Mouse (Mus musculus) naive thymus-derived CD4-positive, alpha-beta T cell, adult 5 months (primary cell): ENCODE data around the gene 2200002D01Rik. TPM values are rescaled to one million over a fixed set of nuclear protein-coding genes. Genes with fewer than 3 reads are reported as not detected.

Source experiments
- polyA plus RNA-seq: library from polyadenylated mRNA; unstranded; fragments of 100-300 nt; shearing (Covaris generic); gene quantifications from one replicate; pipeline ENCODE4 v1.2.1, GENCODE M21; 2017

Gene 2200002D01Rik
- 2.0 TPM for polyA plus RNA-seq

DNA sequence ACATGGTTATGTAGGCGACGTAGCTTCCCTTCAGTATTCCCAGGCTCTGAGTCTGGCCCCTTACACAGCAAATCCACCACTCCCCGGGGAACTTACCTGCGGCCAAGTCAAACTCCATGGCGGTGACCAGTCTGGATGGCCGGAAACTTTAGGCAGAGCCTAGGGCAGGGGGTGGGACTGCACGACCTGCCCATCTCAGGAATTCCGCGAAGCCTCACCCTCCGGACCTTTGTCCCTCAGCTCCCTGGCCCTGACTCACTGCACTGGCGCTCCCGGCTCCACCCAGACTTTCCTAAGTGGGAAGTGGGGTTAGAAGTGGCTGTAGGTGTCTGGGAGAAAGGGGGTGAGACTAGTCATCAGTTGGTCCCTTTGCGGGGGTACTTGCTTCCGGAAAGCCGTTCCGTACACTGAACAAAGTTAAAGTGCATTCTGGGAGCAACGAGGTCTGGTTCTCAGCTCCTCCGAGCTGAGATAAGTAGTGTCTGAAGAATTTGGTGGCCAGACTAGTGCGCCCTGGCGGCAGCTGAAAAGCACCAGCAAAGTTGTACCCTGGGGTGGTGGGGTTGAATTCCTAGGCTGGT lies at the start of gene 2200002D01Rik:
TSS of gene 2200002D01Rik (minus strand) at position 206 of the 581 bp plus-strand sequence.

GRCm38 (mm10) chr7:29288942-29289638 lies 40.8 kb upstream of the 2200002D01Rik start, which contains the start of gene Ppp1r14a:
Gene Ppp1r14a (plus strand): TSS chr7:29289308.

GRCm38 (mm10) chr7:29281201-29282073 lies 33.2 kb upstream of the 2200002D01Rik start, which contains the start of gene Spint2:
Gene Spint2 (minus strand): TSS chr7:29281912.

GRCm38 (mm10) chr7:29238019-29238967 lies 10.0 kb downstream of the 2200002D01Rik start, which contains the start of gene Yif1b:
Gene Yif1b (plus strand): TSS chr7:29238329.

GRCm38 (mm10) chr7:29232247-29233013 lies 15.8 kb downstream of the 2200002D01Rik start, which contains the start of gene Kcnk6:
Gene Kcnk6 (minus strand): TSS chr7:29232515.

GRCm38 (mm10) chr7:29213675-29214082 lies 34.6 kb downstream of the 2200002D01Rik start, which contains the start of gene Catsperg1:
Gene Catsperg1 (minus strand): TSS chr7:29214035.

Other genes starting within 250 kb of the 2200002D01Rik start
- 0.02 TPM for gene Ryr1, start 123.3 kb downstream of the 2200002D01Rik start, polyA plus RNA-seq
- gene Rasgrp4, start 113.6 kb downstream of the 2200002D01Rik start, polyA plus RNA-seq = 0.92 TPM
- gene Fam98c, start 92.2 kb downstream of the 2200002D01Rik start, polyA plus RNA-seq = 72.0 TPM
- gene Ggn, start 78.3 kb downstream of the 2200002D01Rik start, polyA plus RNA-seq = 0.14 TPM
- not detected for gene Spred3, start 78.1 kb downstream of the 2200002D01Rik start, polyA plus RNA-seq
- 210 TPM for gene Psmd8, start 67.8 kb downstream of the 2200002D01Rik start, polyA plus RNA-seq
- gene Catsperg1, start 34.4 kb downstream of the 2200002D01Rik start, polyA plus RNA-seq = 1.3 TPM
- gene Kcnk6, start 16.0 kb downstream of the 2200002D01Rik start, polyA plus RNA-seq = 0.42 TPM
- gene Yif1b, start 10.1 kb downstream of the 2200002D01Rik start, polyA plus RNA-seq = 40.5 TPM
- gene Spint2, start 33.4 kb upstream of the 2200002D01Rik start, polyA plus RNA-seq = 154 TPM
- not detected for gene Ppp1r14a, start 40.8 kb upstream of the 2200002D01Rik start, polyA plus RNA-seq
- gene Dpf1, start 55.5 kb upstream of the 2200002D01Rik start, polyA plus RNA-seq = not detected